Mouse (Mus musculus): Measurements from ENCODE around the gene Pgam2. TPM values are rescaled to one million over a fixed set of nuclear protein-coding genes. Genes with fewer than 3 reads are reported as not detected.

The Pgam2 gene
- total and polyA plus RNA-seq, 3 experiments: 0.22 to 2.6 (median 1.8) TPM

- H3K36me3 ChIP-seq (replicated peaks): no peaks in the 10 kb centered on the region
- peaks cover 4% of the 10 kb centered on the region for H3K9me3 ChIP-seq (replicated peaks)
- ATAC-seq (ENCODE audit: extremely low read depth, insufficient number of reproducible peaks, low FRiP score, poor library complexity, severe bottlenecking) (no peak), DNase-seq (ENCODE audit: low spot score) (no peak)
- TF ChIP-seq TAL1 (conservative IDR thresholded peaks at IDR 0.05; ENCODE audit: low read depth, low read length) (no peak), POLR2AphosphoS5 (IDR thresholded peaks at IDR 0.05; ENCODE audit: insufficient replicate concordance, low read depth, low read length) (no peak), GATA1 (IDR thresholded peaks at IDR 0.05; ENCODE audit: borderline replicate concordance, low read length) (no peak), CTCF (IDR thresholded peaks at IDR 0.05; ENCODE audit: low read depth, low read length) (no peak), GATA2 (IDR thresholded peaks at IDR 0.05; ENCODE audit: borderline replicate concordance, low read depth, low read length) (no peak)
- H3K27me3 ChIP-seq (ENCODE audit: insufficient read depth, low read length): peaks cover 2% of the 10 kb centered on the region
- no peak overlapping the region for H3K4me3 ChIP-seq (ENCODE audit: low read depth, low read length)
- H3K4me1 ChIP-seq (ENCODE audit: insufficient read depth, low read depth, low read length): no peaks in the 10 kb centered on the region
These were observed 43.3 kb upstream of the Pgam2 start for GRCm38 (mm10) chr11:5846639-5847345.

- TF ChIP-seq TAL1 (conservative IDR thresholded peaks at IDR 0.05; ENCODE audit: low read depth, low read length): no peak
- TF ChIP-seq GATA1 (IDR thresholded peaks at IDR 0.05; ENCODE audit: borderline replicate concordance, low read length): no peak
- no peak for TF ChIP-seq CTCF (IDR thresholded peaks at IDR 0.05; ENCODE audit: low read depth, low read length)
- no peak for TF ChIP-seq GATA2 (IDR thresholded peaks at IDR 0.05; ENCODE audit: borderline replicate concordance, low read depth, low read length)
- no peak for TF ChIP-seq POLR2AphosphoS5 (IDR thresholded peaks at IDR 0.05; ENCODE audit: insufficient replicate concordance, low read depth, low read length)
- Histone ChIP-seq H3K4me1 (ENCODE audit: insufficient read depth, low read depth, low read length) (no peaks in the 10 kb centered on the region), H3K9me3 (replicated peaks) (peaks cover 4% of the 10 kb centered on the region), H3K27me3 (ENCODE audit: insufficient read depth, low read length) (peaks cover 2% of the 10 kb centered on the region), H3K4me3 (ENCODE audit: low read depth, low read length) (no peak overlapping the region), H3K36me3 (replicated peaks) (no peaks in the 10 kb centered on the region)
- DNase-seq (ENCODE audit: low spot score) (no peak), ATAC-seq (ENCODE audit: extremely low read depth, insufficient number of reproducible peaks, low FRiP score, poor library complexity, severe bottlenecking) (no peak)
These were observed 39.6 kb upstream of the Pgam2 start for GRCm38 (mm10) chr11:5843131-5843530.

DNA sequence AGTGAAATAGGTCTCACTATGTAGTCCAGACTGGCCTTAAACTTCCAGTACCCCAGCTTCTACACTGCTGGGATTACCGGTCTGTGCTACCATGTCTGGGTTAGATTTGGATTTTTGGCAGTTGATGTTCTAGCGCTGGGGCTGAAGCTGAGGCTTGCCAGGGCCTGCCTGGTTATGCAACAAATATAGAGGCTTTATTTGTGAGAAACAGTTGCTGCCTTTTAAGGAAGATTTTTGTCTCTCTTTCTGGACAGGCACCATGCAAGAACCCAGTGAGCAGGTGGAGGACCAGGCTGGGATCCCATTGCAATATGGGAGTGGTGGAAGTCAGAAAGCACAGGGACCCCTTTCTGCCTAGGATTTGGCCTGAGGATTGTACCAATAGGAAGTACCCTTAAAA lies 38.2 kb upstream of the Pgam2 start:
- DNase-seq (ENCODE audit: low spot score) (no peak), ATAC-seq (ENCODE audit: extremely low read depth, insufficient number of reproducible peaks, low FRiP score, poor library complexity, severe bottlenecking) (no peak)
- Histone ChIP-seq H3K36me3 (replicated peaks) (no peaks in the 10 kb centered on the region), H3K27me3 (ENCODE audit: insufficient read depth, low read length) (no peaks in the 10 kb centered on the region; the same call in 1 of the 2 replicates), H3K9me3 (replicated peaks) (peaks cover under 1% of the 10 kb centered on the region; the same call in 1 of the 2 replicates), H3K4me1 (ENCODE audit: insufficient read depth, low read depth, low read length) (peaks cover 3% of the 10 kb centered on the region), H3K4me3 (ENCODE audit: low read depth, low read length) (no peak overlapping the region)
- TF ChIP-seq CTCF (IDR thresholded peaks at IDR 0.05; ENCODE audit: low read depth, low read length) (no peak), TAL1 (conservative IDR thresholded peaks at IDR 0.05; ENCODE audit: low read depth, low read length) (no peak), GATA1 (IDR thresholded peaks at IDR 0.05; ENCODE audit: borderline replicate concordance, low read length) (no peak), GATA2 (IDR thresholded peaks at IDR 0.05; ENCODE audit: borderline replicate concordance, low read depth, low read length) (no peak), POLR2AphosphoS5 (IDR thresholded peaks at IDR 0.05; ENCODE audit: insufficient replicate concordance, low read depth, low read length) (no peak)

- H3K4me1 ChIP-seq (ENCODE audit: insufficient read depth, low read depth, low read length): peaks cover 12% of the 10 kb centered on the region
- H3K36me3 ChIP-seq (replicated peaks): peaks cover 12% of the 10 kb centered on the region
- DNase-seq (ENCODE audit: low spot score) (no peak), ATAC-seq (ENCODE audit: extremely low read depth, insufficient number of reproducible peaks, low FRiP score, poor library complexity, severe bottlenecking) (no peak)
- no peak for TF ChIP-seq GATA1 (IDR thresholded peaks at IDR 0.05; ENCODE audit: borderline replicate concordance, low read length)
- no peak for TF ChIP-seq POLR2AphosphoS5 (IDR thresholded peaks at IDR 0.05; ENCODE audit: insufficient replicate concordance, low read depth, low read length)
- TF ChIP-seq CTCF (IDR thresholded peaks at IDR 0.05; ENCODE audit: low read depth, low read length): no peak
- no peak for TF ChIP-seq GATA2 (IDR thresholded peaks at IDR 0.05; ENCODE audit: borderline replicate concordance, low read depth, low read length)
- H3K4me3 ChIP-seq (ENCODE audit: low read depth, low read length): no peak overlapping the region
- H3K9me3 ChIP-seq (replicated peaks): no peaks in the 10 kb centered on the region
- no peaks in the 10 kb centered on the region for H3K27me3 ChIP-seq (ENCODE audit: insufficient read depth, low read length)
These were observed 36.8 kb upstream of the Pgam2 start for GRCm38 (mm10) chr11:5840346-5840745.

DNA sequence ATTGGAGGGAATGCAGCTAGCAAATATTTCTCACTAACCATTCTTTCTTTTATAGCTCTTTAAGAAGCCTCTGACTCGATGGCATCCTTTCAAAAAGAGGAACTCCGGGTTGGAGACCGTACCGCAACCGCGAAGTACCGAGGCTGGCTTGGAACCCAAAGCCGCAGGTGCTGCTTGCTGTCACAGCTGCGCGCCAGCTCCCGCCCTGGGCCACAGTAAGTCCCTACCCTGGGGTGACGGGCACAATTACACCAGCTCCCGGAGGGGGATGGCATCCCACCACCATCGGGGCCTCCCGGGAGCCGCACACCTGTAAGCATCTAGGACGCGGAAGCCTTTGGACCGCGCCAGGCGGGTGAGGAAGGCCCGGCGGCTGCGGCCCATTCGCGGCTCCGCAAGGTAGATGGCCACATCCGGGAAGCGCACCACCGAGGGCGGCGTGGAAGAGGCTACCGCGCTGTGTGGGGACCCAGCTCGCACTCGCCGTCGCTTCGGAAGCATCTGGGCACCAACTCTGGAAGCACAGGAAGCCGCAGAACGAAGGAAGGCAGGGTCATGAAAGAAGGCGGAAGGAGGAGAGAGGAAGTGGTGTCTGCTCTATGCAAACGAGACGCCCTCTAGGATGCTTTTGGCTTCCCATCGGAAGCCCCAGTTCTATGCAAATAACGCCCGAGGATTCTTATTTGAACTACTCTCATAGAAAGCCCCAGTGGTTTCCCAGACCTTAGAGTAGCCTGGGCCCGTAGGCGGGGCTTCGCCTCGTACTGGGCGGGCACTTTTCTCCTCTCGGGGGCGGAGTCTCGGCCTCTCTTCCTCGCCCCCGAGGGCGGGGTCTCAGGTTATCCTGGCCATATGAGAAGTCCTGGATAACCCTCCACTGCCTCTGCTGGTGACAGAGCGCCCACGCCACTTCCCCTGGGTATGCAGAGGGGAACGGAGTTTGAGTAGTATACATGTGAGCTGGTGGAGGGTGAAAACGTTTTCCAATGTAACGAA lies 34.0 kb upstream of the Pgam2 start, which contains the start of gene Polm:
Polm (minus strand) TSS at position 766 of the 996 bp plus-strand sequence.
- ATAC-seq (ENCODE audit: extremely low read depth, insufficient number of reproducible peaks, low FRiP score, poor library complexity, severe bottlenecking) (peak; percentile 98), DNase-seq (ENCODE audit: low spot score) (peak; percentile 97)
- H3K36me3 ChIP-seq (replicated peaks): peaks cover 39% of the 10 kb centered on the region
- no peaks in the 10 kb centered on the region for H3K9me3 ChIP-seq (replicated peaks)
- TF ChIP-seq CTCF (IDR thresholded peaks at IDR 0.05; ENCODE audit: low read depth, low read length) (peak; percentile 41; the same call in 1 of the 2 replicates), GATA2 (IDR thresholded peaks at IDR 0.05; ENCODE audit: borderline replicate concordance, low read depth, low read length) (no peak)
- H3K27me3 ChIP-seq (ENCODE audit: insufficient read depth, low read length): no peaks in the 10 kb centered on the region
- peaks cover 15% of the 10 kb centered on the region for H3K4me1 ChIP-seq (ENCODE audit: insufficient read depth, low read depth, low read length)
- peak within 1 kb of the TSS; percentile 93 for H3K4me3 ChIP-seq (ENCODE audit: low read depth, low read length)

GRCm38 (mm10) chr11:5836126-5836525 lies 32.6 kb upstream of the Pgam2 start:
- peak; percentile 9 for DNase-seq (ENCODE audit: low spot score)
- peaks cover 15% of the 10 kb centered on the region for H3K4me1 ChIP-seq (ENCODE audit: insufficient read depth, low read depth, low read length)
- H3K9me3 ChIP-seq (replicated peaks): no peaks in the 10 kb centered on the region
- peak overlapping the region; percentile 23; the same call in 1 of the 2 replicates for H3K4me3 ChIP-seq (ENCODE audit: low read depth, low read length)
- TF ChIP-seq GATA1 (IDR thresholded peaks at IDR 0.05; ENCODE audit: borderline replicate concordance, low read length) (no peak), GATA2 (IDR thresholded peaks at IDR 0.05; ENCODE audit: borderline replicate concordance, low read depth, low read length) (no peak), CTCF (IDR thresholded peaks at IDR 0.05; ENCODE audit: low read depth, low read length) (no peak), TAL1 (conservative IDR thresholded peaks at IDR 0.05; ENCODE audit: low read depth, low read length) (no peak), POLR2AphosphoS5 (IDR thresholded peaks at IDR 0.05; ENCODE audit: insufficient replicate concordance, low read depth, low read length) (no peak)
- H3K36me3 ChIP-seq (replicated peaks): peaks cover 53% of the 10 kb centered on the region
- no peak for ATAC-seq (ENCODE audit: extremely low read depth, insufficient number of reproducible peaks, low FRiP score, poor library complexity, severe bottlenecking)
- no peaks in the 10 kb centered on the region for H3K27me3 ChIP-seq (ENCODE audit: insufficient read depth, low read length)

Data from G1E (cell line).